ENCODE assay signal across 8 mouse cellular contexts in the genomic region with DNA sequence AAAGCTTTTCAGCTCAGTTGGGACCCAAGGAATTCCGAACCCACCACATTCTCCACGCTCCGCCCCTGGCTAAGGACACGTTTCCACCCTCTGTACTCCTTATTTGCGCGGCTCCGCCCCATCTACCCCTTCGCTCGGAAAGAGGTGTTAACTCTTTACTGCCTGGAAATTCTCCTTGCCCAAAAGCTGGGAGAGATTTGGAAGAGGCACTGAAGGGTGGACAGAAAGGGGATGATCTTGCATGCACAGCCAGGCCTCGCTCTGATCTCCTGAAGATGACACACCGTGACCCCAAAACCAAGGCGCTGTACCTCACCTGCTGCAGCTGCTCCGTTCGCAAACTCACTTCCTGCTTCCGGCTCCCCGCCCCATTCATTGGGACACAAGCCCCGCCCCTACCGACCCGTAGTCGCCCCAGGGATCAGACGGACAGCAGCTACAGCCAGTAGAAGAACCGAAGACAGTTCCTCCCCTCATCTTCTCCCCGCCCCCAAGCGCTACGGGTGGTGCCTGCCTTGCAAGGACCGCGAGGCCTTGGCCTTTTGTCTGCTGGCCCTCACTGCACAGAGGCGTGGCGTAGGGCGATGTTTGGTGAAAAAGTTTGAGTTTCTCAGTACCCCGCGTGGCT. TPM values are rescaled to one million over a fixed set of nuclear protein-coding genes. Genes with fewer than 3 reads are reported as not detected.
A peak's percentile ranks its signal among the peaks of the same experiment; 100 is the strongest.
DNase-seq lines count a peak whose midpoint lies in the region; ATAC-seq lines count a peak whose summit lies in the region.

A gene (minus strand): TSS at position 384 of the 628 bp plus-strand sequence.

- intact Hi-C loops in gastrocnemius, postnatal 14 days (cut with DNase I; ENCODE audit: low total_unique reads): no loop called here
- intact Hi-C loops in left cerebral cortex, postnatal 10 days (cut with DNase I): no loop called here

- peak; percentile 100 for ATAC-seq in inflammation-experienced regulatory T-cells, adult 6 months
- ATAC-seq in megakaryocyte-erythroid progenitor cell, adult 5-6 weeks (replicated peaks; ENCODE audit: low FRiP score, low TSS enrichment, poor library complexity, severe bottlenecking): peak; percentile 100

- peak; percentile 99 to 100 for DNase-seq in adrenal gland, adult (ENCODE audit: inconsistent age in 2 of 2, low spot score in 1 of 2)
- peak; percentile 100 for DNase-seq in embryo, embryonic 10.5 days (ENCODE audit: low spot score)
- DNase-seq in gastrocnemius, postnatal 14 days: peak; percentile 100
- peak; percentile 96 to 99 for DNase-seq in left cerebral cortex, postnatal 10 days (ENCODE audit: extremely low spot score in 1 of 2, low spot score in 2 of 2)
- peak; percentile 98 for DNase-seq in right cerebral cortex, postnatal 25 days
- DNase-seq in urinary bladder, postnatal 4 days (ENCODE audit: low spot score in 2 of 2): peak; percentile 98 to 100

RNA-seq across cellular contexts. Expression of the gene that starts here (rescaled TPM):
- total RNA-seq in gastrocnemius, postnatal 14 days (2021): 10 to 100 TPM; 25.8 to 28.4 TPM
- 10 to 100 TPM; 45.9 to 56.8 (median 47.7) TPM for polyA plus RNA-seq in inflammation-experienced regulatory T-cells, adult 6 months (2017; shearing (Covaris generic))
- 10 to 100 TPM; 62.2 to 67.0 TPM for total RNA-seq in left cerebral cortex, postnatal 10 days (2021)
- total RNA-seq in megakaryocyte-erythroid progenitor cell, adult 5-6 weeks (2014; fragmentation: Nextera tagmentation): 53.8 and 62.2 TPM in 2 replicates
- 40.7 and 51.4 TPM in 2 replicates for total RNA-seq in megakaryocyte-erythroid progenitor cell, adult 5-6 weeks (2017)

Comparison
In these comparisons a context has a peak if more than half of its experiments do, and no peak if none do; other contexts are left out.
1. Peak in every context shown above with its lines: DNase-seq and ATAC-seq.